Mouse (Mus musculus) E14TG2a.4 (cell line): ENCODE results near the gene Ear1.
"Not testable (repeated sequence)": the region's sequence is repeated elsewhere in the genome, so short reads cannot be mapped to it uniquely, and the experiment has no call there.

ENCODE experiments used
- CTCF ChIP-seq: conservative IDR thresholded peaks from 2 replicates; pipeline ENCODE4 v1.5.1; 2014; ENCODE audit warnings: low read length
- NANOG ChIP-seq: IDR thresholded peaks from 2 replicates; pipeline ENCODE4 v1.6.1; 2014; ENCODE audit warnings: borderline replicate concordance, low read length, mixed read lengths
- POU5F1 ChIP-seq: IDR thresholded peaks from 2 replicates; pipeline ENCODE4 v1.6.1; 2014; ENCODE audit warnings: low read length, borderline replicate concordance

DNA sequence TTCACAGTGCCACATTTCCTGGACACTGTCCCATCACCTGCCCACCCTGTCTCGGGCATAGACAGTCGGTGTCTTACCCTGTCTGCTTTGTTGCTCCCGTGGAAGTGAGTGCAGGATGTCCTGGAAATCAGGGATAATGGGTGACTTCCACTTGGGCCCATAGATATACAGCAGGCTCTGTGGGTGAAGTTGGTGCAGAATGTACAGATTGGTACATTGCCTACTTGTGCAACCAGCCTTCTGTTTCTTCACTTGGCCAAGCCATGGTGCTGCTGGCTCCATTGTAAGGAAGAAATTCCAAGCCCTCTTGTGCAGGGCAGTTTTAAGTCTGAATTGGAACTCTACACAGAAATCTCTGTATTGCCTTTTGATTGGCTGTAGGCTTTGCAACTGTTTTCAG, 48.1 kb upstream of the Ear1 start, which contains the start of gene Ear10:
- TF ChIP-seq CTCF, POU5F1, NANOG: not testable (repeated sequence)
